Mouse (Mus musculus) limb, embryonic 14.5 days (tissue): ENCODE results near the gene Rab3a. TPM values are rescaled to one million over a fixed set of nuclear protein-coding genes. Genes with fewer than 3 reads are reported as not detected.

Experiments
- ATAC-seq: fragments of 200-750 bp; cut with Nextera tagmentation; 2 replicates; pipeline ENCODE4 v1.8.0; 2017; ENCODE audit warnings: low read depth, moderate number of reproducible peaks, moderate TSS enrichment; ENCODE audit not compliant: low FRiP score
- DNase-seq: peaks from one replicate; pipeline ENCODE4 v3.0.0-alpha.2; 2015; ENCODE audit warnings: low spot score
- H3K27ac ChIP-seq: fragments of 300-500 bp; sonication (generic); replicated peaks from 2 replicates; pipeline ENCODE4 v1.5.1; 2014; ENCODE audit warnings: low read depth, mild to moderate bottlenecking, low read length, moderate library complexity, mixed read lengths
- H3K27me3 ChIP-seq: fragments of 300-500 bp; sonication (generic); 2 replicates; pipeline ENCODE4 v1.6.1; 2014; ENCODE audit warnings: low read length, mixed read lengths; ENCODE audit not compliant: control insufficient read depth, insufficient read depth
- H3K36me3 ChIP-seq: fragments of 300-500 bp; sonication (generic); 2 replicates; pipeline ENCODE4 v1.6.1; 2014; ENCODE audit warnings: mild to moderate bottlenecking, low read length, moderate library complexity, mixed read lengths; ENCODE audit not compliant: control insufficient read depth, insufficient read depth
- H3K4me1 ChIP-seq: fragments of 300-500 bp; sonication (generic); 2 replicates; pipeline ENCODE4 v1.6.1; 2014; ENCODE audit warnings: antibody characterized with exemption, low read length, mixed read lengths; ENCODE audit not compliant: control insufficient read depth, insufficient read depth
- H3K4me2 ChIP-seq: fragments of 300-500 bp; sonication (generic); replicated peaks from 2 replicates; pipeline ENCODE4 v1.6.1; 2014; ENCODE audit warnings: low read depth, mild to moderate bottlenecking, low read length, moderate library complexity; ENCODE audit not compliant: severe bottlenecking
- H3K4me3 ChIP-seq: fragments of 300-500 bp; sonication (generic); replicated peaks from 2 replicates; pipeline ENCODE4 v1.5.1; 2014; ENCODE audit warnings: low read length
- H3K9ac ChIP-seq: fragments of 300-500 bp; sonication (generic); 2 replicates; pipeline ENCODE4 v1.6.1; 2014; ENCODE audit warnings: mild to moderate bottlenecking, low read depth, low read length, moderate library complexity; ENCODE audit not compliant: severe bottlenecking
- H3K9me3 ChIP-seq: fragments of 300-500 bp; sonication (generic); 2 replicates; pipeline ENCODE4 v1.6.1; 2016; ENCODE audit warnings: low read length; ENCODE audit not compliant: control insufficient read depth
- POLR2A ChIP-seq: fragments of 200-500 bp; IDR thresholded peaks from 2 replicates; pipeline ENCODE4 v1.8.0; 2012; ENCODE audit warnings: inconsistent platforms, mild to moderate bottlenecking, moderate library complexity, borderline replicate concordance; ENCODE audit not compliant: insufficient read depth, insufficient read length; ENCODE audit errors: extremely low read depth
- WGBS: fragments of 180-500 bp; shearing (Covaris S2); extraction: QIAGEN DNeasy Blood & Tissue Kit; methylation state at CpG from one replicate; pipeline ENCODE4 v1.1.7; 2014; 5-methylcytosine and 5-hydroxymethylcytosine counted together
- polyA plus RNA-seq, 2 experiments: library from polyadenylated mRNA; depleted of rRNA in 1 of 2; stranded (reverse) in 1 of 2; unstranded in 1 of 2; fragments of >200 nt; fragmentation: Nextera tagmentation in 1 of 2; extraction: Ambion mirVana in 1 of 2; gene quantifications; 2 replicates each; pipeline versions ENCODE4 v1.2.1 to v1.2.3; 2012 to 2014

Rab3a gene
- polyA plus RNA-seq, 2 experiments = 20.1 to 27.2 TPM

DNA sequence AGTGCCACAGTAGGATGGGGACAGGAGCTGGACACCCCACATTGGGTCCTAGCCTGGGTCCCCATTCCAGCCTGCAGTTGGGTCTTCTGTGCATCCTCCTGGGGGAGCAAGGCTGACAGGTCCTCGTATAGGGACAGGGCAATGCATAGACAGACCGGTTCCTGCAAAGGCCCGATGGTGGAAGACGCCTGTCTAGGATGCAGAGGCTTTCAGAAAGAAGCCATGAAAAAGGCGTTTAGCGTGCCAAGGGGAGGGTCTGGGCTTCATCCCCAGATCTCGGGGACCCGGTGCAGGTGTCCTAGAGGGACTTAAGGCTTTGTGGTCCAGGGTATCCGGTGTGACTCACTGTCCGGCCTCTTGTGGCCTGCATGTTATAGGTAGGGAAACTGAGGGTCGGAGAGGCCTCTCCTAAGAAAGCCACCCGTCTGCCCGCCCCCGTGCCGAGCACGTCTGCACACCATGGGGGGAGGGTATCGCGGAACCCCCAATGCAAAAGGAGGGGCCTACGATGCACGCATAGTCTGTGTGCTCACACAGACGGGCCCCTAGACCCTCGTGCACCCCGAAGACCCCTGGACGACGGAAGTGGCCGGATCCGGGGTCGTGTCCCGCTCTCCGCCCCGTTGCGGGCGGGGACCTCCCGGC lies 21.5 kb downstream of the Rab3a start:
- no peaks in the 10 kb centered on the region for H3K27me3 ChIP-seq
- peak overlapping the region; percentile 95 for H3K9ac ChIP-seq
- no peaks in the 10 kb centered on the region for H3K9me3 ChIP-seq
- peak overlapping the region; percentile 91 for H3K4me3 ChIP-seq
- peaks cover 68% of the 10 kb centered on the region for H3K36me3 ChIP-seq
- H3K4me1 ChIP-seq = peaks cover 33% of the 10 kb centered on the region
- DNase-seq (no peak), ATAC-seq (no peak; the same call in 1 of the 2 replicates)
- H3K27ac ChIP-seq = peak overlapping the region; percentile 70
- H3K4me2 ChIP-seq = peak overlapping the region; percentile 86
- no peak for TF ChIP-seq POLR2A
- 3% methylated on average over 16 of the region's 34 CpGs for WGBS

DNA sequence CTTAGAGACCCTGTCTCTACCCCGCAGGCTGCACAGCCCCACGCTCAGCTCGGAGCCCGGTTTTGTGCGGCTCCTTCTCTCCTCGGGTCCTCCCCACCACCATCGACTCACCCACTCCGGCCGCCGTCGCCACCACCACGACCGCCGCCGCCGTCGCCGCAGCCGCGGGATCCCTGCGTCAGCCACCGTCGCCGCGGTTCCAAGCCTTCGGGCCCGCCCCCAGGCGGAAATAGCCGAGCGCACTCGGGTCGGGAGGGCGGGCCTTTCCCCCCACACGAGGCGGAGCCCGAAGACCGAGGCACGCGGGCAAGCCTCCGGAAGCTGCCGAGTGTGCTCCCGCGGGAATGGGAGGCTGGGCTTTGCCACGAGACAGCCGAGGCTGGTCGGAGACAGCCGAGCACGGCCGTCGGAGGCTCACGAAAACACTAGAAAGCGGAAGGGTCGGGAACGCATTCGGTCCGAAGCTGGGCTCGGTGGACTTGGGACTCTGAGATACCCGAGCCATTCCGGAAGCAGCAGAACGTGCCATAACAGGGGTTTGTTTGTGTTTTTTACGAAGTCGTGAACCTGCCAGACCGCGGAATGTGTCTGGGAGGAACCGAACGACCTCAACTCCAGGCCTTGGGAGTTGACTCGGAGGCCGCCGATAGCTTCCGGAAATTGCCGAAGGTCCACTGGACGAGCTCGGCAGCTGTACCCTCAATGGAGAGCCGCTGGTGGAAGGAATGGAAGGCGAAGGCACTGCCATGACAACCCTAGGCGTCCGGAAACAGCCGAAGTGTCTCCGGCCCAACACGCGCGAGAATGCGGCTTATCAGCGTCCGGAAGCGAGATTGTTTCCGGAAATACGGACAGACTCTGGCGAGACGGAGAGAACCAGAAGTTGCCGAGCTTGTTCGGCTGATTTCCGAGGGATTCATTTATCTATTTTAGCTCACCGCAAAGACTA lies 22.3 kb downstream of the Rab3a start, which contains the start of gene Pik3r2:
Pik3r2 (minus strand) TSS at position 218 of the 949 bp plus-strand sequence.
- TF ChIP-seq POLR2A = peak; percentile 55; the same call in 1 of the 2 replicates
- Histone ChIP-seq H3K4me2 (peak within 1 kb of the TSS; percentile 86), H3K4me3 (peak within 1 kb of the TSS; percentile 91), H3K9ac (peak within 1 kb of the TSS; percentile 95), H3K36me3 (peaks cover 68% of the 10 kb centered on the region), H3K4me1 (peaks cover 33% of the 10 kb centered on the region), H3K27ac (peak within 1 kb of the TSS; percentile 97), H3K27me3 (no peaks in the 10 kb centered on the region), H3K9me3 (no peaks in the 10 kb centered on the region)
- DNase-seq (peak; percentile 98), ATAC-seq (peak; percentile 95)
- under 1% methylated on average over 81 of the region's 94 CpGs for WGBS

DNA sequence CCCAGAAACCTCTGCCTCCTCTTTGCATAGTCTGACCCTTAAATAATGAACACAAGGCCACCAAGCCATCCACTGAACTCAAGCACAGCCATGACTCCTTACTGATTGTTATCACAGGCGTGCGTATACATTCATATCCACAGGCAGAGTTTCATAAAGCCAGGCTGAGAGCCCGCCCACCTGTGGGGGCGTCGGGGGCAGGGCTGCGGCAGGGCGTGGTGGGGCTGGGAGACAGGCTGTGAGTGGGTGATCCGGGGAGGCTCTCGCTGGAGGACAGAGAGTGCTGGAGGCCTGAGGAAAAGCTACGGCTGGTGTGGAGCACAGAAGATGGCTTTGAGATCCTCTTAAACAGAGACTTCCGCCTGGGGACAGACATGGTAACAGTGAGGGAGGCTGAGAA lies 25.6 kb downstream of the Rab3a start:
- H3K4me2 ChIP-seq = no peak overlapping the region
- no peak for TF ChIP-seq POLR2A
- H3K36me3 ChIP-seq = peaks cover 60% of the 10 kb centered on the region
- H3K27me3 ChIP-seq = no peaks in the 10 kb centered on the region
- H3K4me3 ChIP-seq = no peak overlapping the region
- peaks cover 14% of the 10 kb centered on the region for H3K4me1 ChIP-seq
- no peak overlapping the region for H3K27ac ChIP-seq
- no peaks in the 10 kb centered on the region for H3K9me3 ChIP-seq
- no peak for ATAC-seq
- no peak overlapping the region for H3K9ac ChIP-seq
- DNase-seq = no peak
- WGBS = 68% methylated on average over 10 of the region's 11 CpGs

DNA sequence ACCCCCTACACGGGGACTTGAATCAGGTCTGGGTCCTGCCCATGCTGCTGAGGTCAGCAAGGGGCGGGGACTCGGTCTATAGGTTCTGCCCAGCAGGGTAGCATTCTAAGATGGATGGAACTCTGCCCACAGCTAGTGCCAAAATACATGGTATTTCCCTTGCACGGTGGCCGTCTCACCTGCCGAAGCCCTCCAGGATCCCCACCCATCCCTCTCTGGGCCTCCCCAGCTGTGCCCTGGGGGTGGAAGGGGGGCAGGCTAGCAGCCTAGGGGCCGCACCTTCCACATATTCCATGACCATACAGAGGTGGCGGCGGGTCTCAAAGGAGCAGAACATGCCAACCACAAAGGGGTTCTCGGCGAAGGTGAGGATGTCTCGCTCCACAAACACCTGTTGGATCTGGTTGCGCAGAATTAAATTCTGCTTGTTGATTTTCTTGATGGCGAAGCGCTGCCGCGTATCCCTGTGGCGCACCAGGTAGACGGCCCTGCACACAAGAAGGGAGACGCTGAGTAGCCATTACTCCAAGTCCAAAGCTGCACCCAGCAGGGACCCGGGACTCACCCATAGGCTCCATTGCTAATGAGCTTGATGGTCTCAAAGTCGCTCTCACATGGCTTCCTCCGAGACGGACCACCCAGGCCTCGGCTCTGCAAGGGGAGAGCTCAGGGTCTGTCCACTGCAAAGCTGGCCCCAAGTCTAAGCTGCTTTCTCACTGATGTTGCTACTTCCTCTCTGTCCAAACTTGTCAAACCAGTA lies 32.0 kb downstream of the Rab3a start:
- H3K9ac ChIP-seq = no peak overlapping the region
- no peak overlapping the region for H3K4me3 ChIP-seq
- ATAC-seq = no peak
- DNase-seq = no peak
- 91% methylated on average over 25 of the region's 25 CpGs for WGBS
- H3K9me3 ChIP-seq = no peaks in the 10 kb centered on the region
- peaks cover 12% of the 10 kb centered on the region for H3K4me1 ChIP-seq
- peaks cover 69% of the 10 kb centered on the region for H3K36me3 ChIP-seq
- no peak for TF ChIP-seq POLR2A
- no peaks in the 10 kb centered on the region for H3K27me3 ChIP-seq
- H3K27ac ChIP-seq = no peak overlapping the region
- no peak overlapping the region for H3K4me2 ChIP-seq

DNA sequence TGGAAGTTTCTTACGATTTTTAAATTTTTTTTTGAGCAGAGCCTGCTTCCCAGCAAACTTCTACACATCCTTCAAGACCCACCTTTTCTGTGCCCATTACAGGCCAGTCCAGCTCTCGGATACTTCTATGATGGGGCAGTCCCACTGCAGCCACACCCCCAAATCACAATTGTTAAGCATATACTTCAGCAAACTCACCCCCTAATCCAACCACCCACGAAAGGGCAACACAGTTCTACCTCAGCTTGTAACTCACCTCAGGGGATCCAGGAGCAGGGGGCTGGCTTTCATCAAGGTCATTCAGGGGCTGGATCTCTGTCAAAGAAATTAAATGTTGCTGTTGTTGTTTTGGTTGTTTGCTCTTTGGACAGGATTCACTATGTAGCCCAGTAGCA lies 32.6 kb downstream of the Rab3a start:
- no peak for ATAC-seq

More for the DNA sequence above, 32.6 kb downstream of the Rab3a start:
- Histone ChIP-seq H3K27ac (no peak overlapping the region), H3K9ac (no peak overlapping the region), H3K4me3 (no peak overlapping the region), H3K36me3 (peaks cover 63% of the 10 kb centered on the region), H3K4me2 (no peak overlapping the region), H3K4me1 (peaks cover 16% of the 10 kb centered on the region), H3K27me3 (no peaks in the 10 kb centered on the region), H3K9me3 (no peaks in the 10 kb centered on the region)
- DNase-seq = no peak
- TF ChIP-seq POLR2A = no peak
- 84% methylated on average over 3 of the region's 3 CpGs for WGBS
